Mouse (Mus musculus) heart, adult 9 months (tissue): ENCODE results near the gene Trim8.

Experiments
- DNase-seq, 2 experiments: peaks; one replicate each; pipeline ENCODE4 v3.0.0; 2022; ENCODE audit warnings: low spot score in 2 of 2

Trim8 gene

DNA sequence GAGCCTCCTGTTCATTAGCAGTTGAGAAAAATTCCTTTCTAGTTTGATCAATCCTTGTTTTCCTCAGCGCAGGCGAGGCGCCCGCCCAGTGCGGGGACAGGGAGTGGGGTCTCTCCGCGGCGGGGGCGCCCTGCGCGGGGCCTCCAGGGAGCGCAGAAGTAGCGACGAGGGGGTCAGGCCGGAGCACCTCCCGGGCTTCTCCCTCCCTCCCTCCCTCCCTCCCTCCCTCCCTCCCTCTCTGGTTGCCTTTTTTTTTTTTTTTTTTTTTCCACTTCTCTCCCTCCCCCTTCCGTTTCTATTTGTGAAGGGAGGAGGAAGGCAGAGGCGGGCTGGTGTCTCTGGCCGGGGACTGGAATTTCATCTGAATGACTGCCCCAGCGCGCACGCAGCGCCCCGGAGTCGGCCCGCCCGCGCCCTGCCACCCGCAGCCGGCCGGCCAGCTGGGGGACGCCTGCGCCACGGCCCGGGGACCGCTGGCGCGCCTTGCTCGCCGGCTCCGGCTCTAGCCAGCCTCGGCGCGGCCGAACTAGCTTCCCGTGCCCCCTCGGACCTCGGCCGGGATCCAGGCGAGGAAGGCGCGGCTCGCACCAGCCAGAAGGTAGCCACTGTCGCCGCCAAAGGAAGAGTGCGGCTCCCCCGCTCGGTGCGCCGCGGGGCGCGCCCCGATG is at the start of gene Trim8:
Trim8 (plus strand) TSS at position 302 of the 668 bp plus-strand sequence.
- DNase-seq = peak; percentile 87

DNA sequence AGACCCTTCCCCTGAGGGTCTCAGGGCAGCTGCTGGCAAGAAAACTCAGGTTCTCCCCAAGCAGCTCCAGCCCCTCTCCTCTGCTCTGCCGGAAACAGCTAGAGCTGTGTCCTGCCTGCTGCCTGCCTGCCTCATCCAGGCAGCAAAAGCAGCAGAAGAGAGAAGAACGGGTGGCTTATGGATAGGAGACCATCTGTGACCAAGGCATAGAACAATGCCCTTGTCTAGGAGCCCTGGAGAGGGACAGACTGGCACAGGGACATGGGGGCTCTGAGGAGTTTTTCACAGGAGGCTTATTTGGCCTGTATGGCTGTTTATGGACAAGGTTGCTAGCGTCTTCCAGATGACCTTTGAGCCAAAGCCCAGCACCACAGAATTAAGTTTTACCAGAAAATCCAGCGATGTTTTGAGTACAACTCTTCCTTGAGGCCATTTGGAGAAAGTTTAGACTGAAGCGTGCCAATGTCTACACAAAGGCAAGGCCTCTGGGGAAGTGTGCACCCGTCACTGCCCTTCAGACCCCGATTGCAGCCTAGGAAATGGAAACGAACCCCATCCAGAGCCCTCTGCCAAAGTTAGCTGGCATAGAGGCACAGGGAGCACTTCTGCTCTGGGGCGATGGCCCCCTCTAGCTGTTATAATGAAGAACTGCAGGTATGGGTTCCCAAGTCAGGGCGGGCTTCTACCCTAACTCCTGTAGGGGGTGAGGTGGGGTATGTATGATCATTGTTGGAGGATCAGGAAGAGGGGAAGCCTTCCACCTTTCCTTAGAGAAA is 49.3 kb upstream of the Trim8 start:
- DNase-seq = peak; percentile 69 to 73

DNA sequence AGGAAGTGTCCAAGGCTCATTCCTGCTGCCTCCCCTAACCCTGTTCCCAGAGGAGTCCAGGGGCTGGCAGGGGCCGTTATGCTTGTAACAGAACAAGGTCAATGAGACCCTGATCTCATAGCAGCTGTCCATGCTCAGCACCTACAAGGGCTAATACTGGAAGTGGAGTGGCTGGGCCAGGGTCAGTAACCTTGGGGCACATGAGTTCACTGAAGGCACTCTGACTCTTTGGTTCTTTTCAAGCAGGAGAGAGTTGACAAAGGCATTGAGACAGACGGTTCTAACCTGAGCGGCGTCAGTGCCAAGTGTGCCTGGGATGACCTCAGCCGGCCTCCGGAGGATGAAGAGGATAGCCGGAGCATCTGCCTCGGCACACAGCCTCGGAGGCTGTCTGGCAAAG is 48.6 kb upstream of the Trim8 start:
- DNase-seq = no peak

DNA sequence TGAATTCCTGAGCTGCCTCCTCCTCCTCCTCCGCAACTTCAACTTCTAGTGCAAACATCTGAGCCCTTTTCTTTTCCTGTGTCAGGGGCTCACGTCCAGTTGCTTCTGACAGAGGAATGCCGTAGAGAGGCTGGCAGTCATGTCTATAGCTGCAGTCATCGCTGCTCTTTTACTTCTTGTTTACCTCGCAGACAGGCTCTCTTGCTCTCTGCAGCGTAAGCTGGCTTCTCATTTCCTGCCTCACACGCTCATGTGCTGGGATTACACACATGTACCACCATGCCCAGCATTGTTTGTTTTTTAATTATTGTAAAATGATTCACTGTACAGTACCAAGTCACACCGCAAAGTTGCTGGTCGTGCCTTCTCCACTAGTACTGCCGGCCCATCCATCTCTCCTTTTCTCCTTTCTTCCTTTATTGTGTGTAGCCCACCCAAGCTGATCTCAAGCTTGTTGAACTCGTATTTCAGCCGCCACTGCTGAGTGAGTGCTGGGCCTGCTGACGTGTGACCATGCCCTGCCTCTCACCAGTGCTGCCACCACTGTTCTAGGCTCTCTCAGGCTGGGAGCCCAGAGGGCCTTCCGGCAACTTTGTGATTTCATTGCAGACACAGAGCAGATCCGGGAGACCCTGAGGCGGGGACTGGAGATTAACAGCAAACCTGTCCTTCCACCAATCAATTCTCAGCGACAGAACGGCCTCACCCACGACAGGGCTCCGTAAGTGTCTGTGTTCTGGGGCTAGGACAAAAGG is 47.2 kb upstream of the Trim8 start:
- no peak for DNase-seq

DNA sequence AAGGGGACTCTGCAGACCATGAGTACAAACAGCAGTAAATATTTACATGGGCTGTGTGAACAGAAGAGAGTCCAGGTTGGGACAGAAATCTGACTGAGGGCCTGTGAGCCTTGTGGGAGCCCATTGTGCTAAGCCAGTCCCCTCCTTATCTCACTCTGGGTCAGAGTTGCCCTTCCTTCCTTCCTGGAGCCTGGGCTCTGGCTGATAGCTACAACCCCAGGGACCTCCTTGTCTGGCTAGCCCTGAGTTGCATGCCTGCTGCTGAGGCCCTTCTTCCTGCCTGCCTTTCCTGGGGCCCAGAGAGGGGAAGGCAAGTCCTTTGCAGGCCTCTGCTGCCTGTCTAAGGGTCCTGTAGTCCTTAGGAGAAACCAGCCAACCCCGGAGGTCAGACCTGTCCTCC is 46.5 kb upstream of the Trim8 start:
- DNase-seq = peak; percentile 63 to 76

DNA sequence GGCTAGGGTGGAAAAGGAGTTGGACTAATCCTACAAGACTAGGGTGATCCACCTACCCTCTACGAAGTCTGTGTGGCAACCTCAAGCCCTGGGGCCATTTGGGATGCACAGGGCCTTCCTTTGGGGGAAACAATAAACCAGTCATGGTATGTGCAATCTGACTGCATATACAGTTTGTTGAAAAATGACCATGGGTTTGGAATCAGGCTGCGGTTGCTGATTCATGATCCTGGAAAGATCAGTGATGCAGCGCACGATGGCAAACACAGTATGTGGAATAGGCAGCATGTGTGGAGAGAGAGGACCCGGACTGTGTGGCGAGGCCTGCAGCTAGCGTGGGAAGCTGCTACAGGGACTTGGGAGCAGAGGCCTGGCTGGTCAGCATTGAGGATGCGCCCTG is 45.9 kb upstream of the Trim8 start:
- no peak for DNase-seq

DNA sequence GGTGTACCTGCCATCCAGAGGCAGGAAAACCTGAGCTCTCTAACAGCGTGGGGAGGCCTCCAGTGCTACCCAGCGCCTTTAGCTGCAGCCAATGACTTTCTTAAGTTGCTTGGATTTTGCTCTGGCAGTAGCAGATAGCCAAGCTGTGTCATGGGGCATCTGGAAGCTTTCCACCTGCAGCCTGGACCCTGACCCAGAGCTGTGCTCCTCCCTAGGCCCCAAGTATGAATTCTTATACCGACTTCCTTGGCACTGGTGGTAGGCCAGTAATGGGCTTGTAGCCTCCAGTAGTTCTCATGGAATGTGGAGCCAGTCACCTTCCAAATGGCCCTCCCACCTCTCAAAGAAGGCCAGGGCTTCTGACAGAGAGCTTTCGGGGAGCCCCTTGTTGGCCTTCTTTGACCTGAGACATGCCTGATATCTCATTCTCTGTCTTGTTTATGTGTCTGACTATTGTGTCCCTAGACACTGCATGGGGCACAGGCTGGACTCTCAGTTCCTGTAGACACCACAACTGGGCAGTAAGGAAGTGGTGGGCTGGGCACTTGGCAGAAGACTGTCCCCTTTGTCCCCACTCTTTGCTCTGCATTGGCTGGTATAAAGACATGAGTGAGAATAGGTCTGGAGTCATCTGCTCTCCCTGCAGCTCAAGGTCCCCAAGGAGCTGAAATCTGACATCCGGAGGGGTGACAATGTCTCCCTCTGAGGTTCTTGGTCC is 45.3 kb upstream of the Trim8 start:
- DNase-seq = no peak

DNA sequence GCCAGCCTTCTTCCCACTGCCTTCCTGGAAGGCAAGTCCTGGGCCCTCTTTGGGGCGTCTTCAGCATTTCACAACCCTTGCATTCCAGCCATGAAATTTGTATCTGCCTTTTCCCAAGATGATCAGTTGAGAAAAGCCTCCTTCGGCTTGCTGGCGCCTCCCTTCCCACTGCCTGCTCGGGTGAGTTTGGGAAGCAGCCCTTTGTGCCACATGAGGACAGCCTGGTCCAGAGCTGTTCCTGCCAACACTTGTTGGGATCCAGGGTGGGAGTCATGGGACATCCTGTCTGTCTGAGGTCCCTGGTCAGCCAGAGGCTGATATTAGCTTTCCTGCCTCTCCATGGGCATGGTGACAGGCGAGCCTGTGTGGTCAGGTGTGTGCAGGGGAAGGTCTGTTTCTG is 43.7 kb upstream of the Trim8 start:
- DNase-seq = peak; percentile 44 to 53

DNA sequence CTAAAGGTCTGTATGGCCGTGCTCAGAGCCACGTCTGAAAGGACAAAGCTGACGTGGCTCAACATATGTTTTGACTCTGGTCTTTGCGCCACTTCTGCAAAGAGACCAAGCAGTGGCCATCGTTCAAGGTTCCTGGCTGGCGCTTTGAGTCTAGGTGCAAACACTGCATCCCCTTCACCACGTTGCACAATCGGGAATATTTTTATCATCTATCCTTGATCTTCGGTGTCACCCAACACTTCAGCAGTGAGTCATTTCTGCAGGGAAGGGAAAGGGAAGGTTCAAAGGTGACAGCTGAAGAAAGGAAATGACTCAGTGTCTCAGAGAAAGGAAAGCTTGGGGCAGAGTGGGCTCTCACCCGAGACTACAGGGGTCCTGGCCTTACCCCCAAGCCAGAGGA is 42.2 kb upstream of the Trim8 start:
- no peak for DNase-seq

DNA sequence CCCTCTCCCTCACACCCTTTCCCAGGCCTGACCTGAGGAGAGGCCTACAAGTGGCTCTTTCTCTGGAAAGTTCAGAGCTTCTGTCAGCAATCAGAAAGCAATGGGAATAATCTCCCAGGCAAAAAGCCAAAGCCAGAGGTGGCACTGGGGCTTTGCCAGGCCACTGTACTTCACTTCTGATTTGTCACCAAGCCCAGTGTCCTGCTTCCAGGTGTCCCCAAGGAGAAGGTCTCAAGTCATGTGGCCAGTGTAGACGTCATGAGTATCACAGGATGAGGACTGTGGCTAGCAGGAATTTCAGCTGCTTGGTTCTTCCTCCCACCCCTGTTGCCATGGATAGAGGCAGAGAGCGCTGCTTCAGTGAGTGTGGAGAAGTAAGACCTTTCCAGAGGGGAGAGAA is 41.6 kb upstream of the Trim8 start:
- DNase-seq = peak; percentile 75 to 84

DNA sequence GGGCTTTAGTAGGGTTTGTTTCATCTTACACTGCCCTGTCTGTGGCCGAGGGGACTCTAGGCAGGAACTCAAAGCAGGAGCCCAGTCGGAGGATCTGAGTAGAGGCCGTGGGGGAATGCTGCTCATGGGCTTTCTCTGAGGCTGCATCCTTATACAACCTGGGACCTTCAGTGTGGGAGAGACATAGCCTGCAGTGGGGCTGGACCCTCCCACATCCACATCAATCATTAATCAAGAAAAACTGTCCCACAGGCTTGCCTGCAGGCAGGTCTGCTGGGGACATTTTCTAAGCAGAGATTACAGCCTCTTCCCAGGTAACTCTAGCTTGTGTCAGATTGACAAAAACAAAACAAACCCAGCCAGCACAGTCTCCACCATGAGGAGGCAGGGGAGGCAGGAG is 38.9 kb upstream of the Trim8 start:
- DNase-seq = no peak

DNA sequence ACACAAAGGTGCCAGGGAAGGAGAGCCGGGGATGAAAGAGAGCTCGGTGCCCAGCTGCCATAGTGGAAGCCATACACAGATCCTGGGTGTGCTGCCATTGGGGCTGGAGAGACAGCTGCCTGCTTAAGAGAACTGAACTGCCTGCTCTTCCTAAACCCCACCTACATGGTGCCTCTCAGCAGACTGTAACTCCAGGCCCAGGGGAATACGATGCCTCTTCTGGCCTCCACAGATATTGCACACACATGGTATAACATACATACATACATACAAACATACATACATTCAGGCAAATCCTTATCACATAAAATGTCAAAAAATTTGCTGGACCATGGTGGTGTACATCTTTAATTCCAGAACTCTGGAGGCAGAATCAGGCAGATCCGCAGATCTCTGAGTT is 38.1 kb upstream of the Trim8 start:
- DNase-seq = no peak

DNA sequence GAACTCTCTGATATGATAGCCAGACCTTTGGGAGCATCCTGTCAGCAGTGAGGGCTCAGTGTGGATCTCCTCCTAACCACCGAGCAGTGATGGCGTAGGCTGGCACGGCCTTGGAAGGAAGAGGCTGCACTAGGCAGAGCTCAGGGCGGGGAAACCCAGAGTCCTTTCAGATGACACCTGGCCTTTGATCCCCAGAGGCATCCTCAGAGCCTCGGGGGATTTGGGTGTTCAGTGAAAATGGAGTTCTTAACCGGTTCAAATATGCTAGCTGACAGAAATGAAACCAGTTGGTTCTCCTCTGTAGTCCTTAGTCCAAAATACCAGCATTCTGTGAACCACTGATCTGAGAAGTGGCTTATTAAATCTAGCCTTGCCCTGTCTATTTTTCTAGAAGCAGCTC is 35.3 kb upstream of the Trim8 start:
- no peak for DNase-seq

DNA sequence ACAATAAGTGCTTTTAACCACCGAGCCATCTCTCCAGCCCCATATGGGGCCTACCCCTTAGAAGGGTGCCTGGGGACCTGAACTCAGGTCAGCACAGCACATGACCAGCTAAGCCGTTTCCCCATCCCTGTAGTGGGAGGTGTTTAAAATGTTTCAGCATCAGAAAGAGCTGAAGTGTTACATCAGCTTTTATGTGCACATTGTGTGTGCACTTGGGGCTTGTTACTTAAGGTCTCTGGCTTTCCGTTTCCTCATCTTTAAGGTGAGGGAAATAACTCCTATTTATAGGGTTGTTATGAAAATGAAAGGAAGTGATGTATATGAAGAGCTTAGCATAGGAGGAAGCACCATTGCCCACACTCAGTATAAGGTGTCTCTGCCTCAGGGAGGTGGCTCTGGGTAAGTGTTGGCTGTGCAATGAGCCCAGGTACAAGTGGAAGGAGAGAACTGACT is 34.4 kb upstream of the Trim8 start:
- DNase-seq = no peak

DNA sequence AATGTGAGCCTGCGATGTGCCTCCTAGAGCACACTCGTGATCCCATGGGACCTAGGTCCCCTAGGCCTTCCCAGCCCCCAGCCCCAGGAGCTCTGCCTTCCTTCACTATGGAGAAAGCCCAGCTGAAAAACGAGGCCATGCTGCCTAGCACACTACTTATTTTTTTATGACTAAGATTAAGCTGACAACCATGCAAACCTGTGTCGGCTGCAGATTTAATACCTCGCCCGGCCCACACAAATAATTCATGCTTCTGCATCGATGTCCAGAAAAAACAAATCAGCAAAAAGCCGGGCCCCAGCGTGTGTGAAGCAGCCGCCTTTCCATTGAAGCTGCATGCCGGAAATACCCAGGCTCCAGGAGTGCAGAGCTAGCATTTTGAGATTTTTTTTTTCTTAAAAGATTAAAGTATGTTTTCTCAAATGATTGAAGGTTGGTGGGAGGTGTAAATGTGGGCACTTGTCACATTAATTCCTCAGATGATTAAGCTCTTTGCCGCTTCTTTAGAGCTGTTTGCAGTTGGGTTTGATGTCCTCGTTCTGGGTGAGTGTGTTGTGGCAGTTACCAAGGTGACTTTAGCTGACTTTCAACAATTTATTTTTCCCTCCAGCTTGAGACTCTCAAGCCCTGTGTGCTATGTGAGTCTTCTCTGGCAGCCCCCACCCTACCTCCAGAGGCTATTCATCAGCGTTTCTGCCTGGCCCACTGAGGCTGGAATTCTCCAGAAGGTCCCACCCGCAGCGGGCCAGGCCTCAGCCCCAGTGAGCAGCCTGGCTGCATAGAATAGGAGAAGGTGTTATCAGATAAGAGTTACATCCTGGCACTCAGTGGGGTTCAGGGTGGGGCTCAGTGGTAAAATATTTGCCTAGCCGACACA is 30.9 kb upstream of the Trim8 start:
- no peak for DNase-seq

DNA sequence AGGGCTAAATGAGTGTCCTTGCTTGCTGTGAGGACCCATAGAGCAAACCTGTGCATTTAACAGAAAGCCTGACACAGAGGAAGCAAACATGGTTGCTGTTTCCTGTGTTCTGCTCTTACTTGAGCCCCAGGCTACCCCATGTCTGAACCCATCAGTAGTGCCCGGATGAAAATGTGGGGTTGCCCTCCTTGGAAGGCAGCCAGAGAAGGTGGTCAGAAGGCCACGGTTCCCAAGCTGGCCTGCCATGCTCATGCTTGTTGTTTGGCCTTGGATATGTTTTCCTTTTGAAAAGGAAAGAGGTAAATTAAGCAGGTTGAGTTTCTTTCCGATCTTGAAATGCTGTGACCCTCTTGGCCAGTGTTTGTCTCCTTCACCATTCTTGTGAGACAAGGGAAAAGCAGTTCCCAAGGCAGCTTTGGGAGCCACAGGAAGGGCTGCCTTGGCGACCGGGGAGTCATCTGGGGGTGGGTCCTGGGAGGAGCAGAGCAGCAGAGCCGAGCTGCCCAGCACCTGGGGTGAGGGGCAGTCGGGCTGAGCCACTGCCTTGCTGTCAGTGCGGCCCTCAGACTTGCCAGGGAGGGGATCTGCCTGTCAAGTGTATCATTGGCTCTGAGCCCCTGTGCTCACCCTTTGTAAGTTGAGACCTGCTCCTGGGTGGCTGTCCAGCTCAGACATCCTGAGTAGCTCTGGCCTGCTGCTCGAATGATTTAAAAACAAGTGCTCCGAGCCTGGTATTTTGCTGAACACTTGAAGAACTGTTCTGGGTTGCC is 30.0 kb upstream of the Trim8 start:
- DNase-seq = no peak

DNA sequence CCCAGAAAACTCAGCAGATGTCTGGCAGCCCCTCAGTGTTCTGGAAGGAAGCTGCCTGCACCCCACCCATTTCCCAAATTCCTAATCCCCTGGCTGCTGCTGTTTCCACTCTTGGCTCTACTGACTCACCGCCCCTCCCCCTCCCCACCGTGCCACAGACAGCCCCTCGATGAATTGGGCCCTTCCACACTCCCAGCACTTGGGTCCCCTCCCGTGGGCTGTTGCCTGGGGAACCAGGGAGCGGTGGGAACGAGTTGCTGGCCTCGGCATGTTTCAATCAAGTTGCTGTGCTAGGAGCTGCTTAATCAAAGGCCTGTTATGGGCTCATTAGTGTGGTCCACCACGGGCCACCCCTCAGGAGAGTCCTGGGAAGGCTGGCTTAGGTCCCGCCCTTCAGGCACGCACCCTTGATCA is 24.1 kb upstream of the Trim8 start:
- DNase-seq = peak; percentile 51 to 65

DNA sequence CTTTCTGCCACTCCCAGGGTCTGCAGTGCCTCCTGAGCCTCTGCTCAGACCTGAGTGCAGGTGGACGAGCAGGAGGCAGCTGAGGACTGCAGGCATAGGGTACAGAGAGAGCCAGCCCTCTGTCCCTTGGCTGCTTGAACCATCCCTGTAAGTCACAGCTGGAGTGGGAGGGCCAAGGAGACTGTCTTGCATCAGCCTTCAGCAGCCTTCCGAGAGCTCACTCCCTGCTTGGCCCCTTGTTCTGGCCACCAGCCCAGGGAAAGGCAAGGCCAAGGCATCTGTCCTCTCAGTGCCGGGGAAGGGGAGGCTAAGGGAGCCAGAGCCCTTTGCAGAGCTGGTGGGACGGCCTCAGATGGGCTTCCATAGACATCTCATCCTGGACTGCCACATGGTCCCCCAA is 23.3 kb upstream of the Trim8 start:
- peak; percentile 63 to 83 for DNase-seq

DNA sequence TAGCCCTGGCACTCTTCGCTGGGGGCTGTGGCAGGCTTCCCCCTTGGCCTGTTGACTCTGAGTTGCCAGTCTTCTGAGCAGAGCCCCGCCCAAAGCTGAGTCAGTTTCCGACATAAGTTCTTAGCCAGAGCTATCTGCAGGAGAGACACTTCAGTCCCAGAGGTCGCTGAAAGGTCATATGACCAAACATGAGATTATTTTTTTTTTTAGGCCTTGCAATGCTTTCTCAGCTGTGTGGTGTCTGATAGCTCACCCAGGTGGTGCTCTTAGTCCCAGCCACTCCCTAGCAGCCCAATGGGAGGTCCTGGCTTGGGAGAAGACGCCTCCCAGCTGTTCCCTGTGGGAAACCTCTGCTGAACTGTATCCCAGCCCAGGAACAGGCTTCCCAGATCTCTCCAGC is 22.7 kb upstream of the Trim8 start:
- DNase-seq = peak; percentile 87 to 89
